Mouse (Mus musculus): ENCODE results near the gene Sdhc. TPM values are rescaled to one million over a fixed set of nuclear protein-coding genes. Genes with fewer than 3 reads are reported as not detected.
"Not testable (repeated sequence)": the region's sequence is repeated elsewhere in the genome, so short reads cannot be mapped to it uniquely, and the experiment has no call there.

Sdhc gene
- total RNA-seq, 2 experiments from 2014 or later, result 1,008 to 1,038 TPM

DNA sequence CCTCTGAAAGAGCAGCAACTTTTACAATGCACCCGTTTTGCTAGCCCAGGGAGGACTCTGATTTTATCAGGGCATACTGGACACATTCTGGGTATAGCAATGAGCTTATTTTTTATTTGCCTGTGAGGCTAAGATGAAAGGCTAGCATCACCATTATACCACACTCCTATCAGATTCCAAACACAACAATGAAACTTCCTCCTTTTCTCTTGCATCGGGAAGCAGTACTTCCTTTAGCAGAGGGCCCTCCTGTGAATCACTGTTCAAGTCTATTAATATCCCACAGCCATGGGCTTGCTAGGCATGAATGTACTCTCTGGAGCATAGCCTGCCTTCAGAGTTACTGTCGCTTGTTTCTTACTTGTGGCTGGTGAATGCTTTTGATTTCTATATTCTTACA lies 20.7 kb upstream of the Sdhc start:
- peak in 1 of 2 experiments; percentile 24 for DNase-seq
- intact Hi-C loops (cut with DNase I), result no loop called here

DNA sequence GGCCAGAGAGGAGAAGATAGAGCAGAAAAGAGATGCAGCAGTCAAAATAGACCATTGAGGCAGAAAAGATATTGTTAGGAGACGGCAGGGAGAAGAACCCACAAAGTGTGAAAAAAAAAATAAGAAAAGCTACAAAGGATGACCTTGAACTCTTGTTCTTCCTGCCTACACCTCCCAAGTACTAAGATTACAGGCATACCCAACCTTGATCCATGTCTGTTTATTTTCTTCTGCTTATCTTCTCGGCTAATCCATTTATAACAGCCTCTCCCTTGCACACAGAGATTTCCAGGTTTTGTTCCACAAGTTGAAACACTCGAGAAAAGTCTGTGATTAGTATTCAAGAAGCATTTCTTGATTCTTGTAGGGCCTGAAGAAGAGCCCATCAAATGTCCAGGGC lies 19.5 kb upstream of the Sdhc start:
- intact Hi-C loops (cut with DNase I), result no loop called here
- no peak for DNase-seq

GRCm38 (mm10) chr1:171168906-171169305 lies 18.5 kb upstream of the Sdhc start:
- DNase-seq, result no peak
- intact Hi-C loops (cut with DNase I), result no loop called here

GRCm38 (mm10) chr1:171165629-171166345 lies 15.4 kb upstream of the Sdhc start:
- intact Hi-C loops (cut with DNase I), result no loop called here
- DNase-seq, result no peak

DNA sequence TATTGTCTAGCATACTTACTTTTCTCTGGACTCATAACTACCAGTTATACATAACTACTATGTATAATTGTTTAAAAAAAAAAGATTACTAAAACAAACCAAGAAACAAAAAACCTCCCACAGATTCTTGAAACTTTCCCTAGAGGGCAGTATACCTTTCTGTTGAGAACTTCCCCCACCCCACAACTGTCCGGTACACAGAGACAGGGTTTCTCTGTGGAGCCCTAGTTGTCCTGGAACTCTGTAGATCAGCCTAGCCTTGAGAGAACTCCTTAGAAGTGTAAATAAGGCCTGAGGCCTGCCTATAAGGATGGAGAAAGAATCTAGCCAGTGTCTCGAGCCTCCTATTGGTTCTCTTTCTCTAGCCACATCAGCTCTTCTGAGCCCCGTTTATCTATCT lies 13.9 kb upstream of the Sdhc start:
- DNase-seq, result no peak
- intact Hi-C loops (cut with DNase I), result loop anchor here (1.0 kb wide), 1 partner anchor 57 kb away; no protein-coding TSS in a partner anchor

DNA sequence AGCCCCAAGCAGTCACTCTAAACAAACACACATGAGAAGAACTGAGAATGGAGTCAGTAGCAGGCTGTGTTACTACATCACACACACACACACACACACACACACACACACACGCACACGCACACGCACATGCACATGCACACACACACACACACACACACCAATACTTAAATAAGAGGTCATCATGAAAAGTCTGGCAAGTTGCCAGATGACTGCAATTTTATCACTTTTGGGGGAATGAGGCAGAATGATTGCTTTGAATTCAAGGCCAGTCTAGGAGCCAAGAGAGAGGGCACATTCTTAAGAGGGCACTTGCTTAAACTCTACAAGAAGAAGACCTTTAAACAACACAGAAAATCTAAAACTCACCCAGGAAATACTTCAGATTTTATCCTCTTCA lies 12.1 kb upstream of the Sdhc start:
- no peak for DNase-seq
- intact Hi-C loops (cut with DNase I), result no loop called here

DNA sequence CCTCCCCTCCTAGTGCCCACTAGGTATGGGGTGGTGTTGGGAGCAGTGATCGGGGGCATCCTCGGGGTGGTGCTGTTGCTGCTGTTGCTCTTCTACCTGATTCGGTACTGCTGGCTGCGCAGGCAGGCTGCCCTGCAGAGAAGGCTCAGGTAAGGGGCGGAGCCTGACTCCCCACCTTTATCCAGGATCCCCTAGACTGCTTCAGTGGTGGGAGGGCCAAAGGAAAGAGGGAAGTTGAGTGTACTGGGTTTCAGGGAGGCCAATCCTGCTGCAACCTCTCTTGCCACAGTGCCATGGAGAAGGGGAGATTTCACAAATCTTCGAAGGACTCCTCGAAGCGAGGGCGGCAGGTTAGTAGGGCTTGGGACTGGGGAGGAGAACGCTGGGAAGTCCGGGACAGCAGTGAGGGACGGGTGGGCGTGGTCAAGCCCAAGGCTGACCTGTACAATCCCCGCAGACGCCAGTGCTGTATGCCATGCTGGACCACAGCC lies 9.1 kb upstream of the Sdhc start:
- no peak for DNase-seq
- intact Hi-C loops (cut with DNase I), result no loop called here

- intact Hi-C loops (cut with DNase I), result no loop called here
- DNase-seq, result no peak
Measured at GRCm38 (mm10) chr1:171157965-171158364, 7.6 kb upstream of the Sdhc start.

DNA sequence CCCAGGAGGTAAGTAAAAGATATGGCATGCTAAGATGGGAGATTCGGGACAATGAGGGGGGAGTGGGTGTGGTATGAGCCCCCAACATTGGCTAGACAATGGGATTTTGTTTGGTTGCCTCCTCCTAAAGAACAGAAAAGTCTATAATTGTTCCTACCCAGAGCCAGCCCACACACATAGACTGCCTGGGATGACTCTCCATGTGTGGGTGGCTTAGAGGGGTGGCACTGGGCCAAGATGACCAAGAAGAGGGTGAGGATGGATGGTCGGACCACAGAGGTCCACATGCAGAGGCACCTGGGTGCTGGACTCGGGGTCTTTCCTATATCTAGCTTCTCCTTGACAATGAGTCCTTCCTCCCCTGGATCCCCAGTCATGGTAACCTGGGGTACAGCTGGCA lies 6.2 kb upstream of the Sdhc start:
- no peak for DNase-seq
- intact Hi-C loops (cut with DNase I), result no loop called here

DNA sequence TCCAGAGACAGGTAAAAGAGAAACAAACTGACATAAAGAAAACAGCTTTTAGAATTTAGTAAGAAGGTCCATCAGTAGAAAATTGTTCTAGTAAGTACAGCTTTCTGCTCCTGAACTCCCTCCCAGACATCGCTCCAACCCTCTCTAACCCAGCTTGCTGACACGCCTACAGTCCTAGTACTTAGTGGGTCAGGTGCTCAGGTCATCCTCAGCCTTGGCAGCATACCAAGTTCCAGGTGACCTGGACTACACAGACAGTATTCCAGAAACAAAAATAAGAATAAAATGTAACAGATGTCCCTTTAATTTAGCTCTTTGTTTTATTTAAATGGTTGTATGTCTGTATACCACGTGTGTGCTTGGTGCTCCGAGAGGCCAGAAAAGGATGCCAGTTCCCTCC lies 1.6 kb upstream of the Sdhc start:
- intact Hi-C loops (cut with DNase I), result no loop called here
- DNase-seq, result no peak

DNA sequence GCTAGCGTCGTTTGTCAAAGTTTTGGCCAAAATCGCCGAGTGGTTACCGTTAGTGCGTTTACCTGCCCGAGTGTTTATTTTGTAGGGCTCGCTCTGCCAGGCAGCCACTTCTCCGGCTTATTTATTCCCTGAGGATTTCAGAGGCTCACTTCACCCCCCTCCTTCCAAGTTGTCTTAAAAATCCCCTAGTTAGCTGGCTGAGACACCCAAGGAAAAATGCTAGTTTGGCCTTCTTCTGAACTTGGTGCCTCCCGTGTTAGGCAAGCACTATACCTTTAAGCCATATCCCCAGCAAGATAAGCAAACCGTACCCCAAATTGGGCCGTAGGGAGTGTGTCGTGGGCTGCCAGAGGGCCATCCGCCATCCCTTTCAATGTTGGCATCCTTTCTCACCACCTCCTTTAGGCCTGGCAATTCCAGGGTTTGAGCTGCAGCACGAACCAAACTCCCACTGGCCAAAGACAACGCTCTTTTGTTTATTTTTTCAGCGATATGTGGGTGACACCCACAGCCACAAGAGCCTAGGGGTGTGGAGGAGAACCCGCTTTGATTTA lies 512 bp upstream of the Sdhc start:
- peak; percentile 19 to 28 for DNase-seq
- intact Hi-C loops (cut with DNase I), result no loop called here

- intact Hi-C loops (cut with DNase I); DNase-seq: not testable (repeated sequence)
Measured at GRCm38 (mm10) chr1:171142981-171143380, 7.4 kb downstream of the Sdhc start.

GRCm38 (mm10) chr1:171137486-171138155 lies 12.8 kb downstream of the Sdhc start:
- intact Hi-C loops (cut with DNase I); DNase-seq: not testable (repeated sequence)

GRCm38 (mm10) chr1:171135600-171135999 lies 14.8 kb downstream of the Sdhc start:
- intact Hi-C loops (cut with DNase I), result no loop called here

GRCm38 (mm10) chr1:171130971-171131370 lies 19.4 kb downstream of the Sdhc start:
- no peak for DNase-seq
- intact Hi-C loops (cut with DNase I), result no loop called here

More at GRCm38 (mm10) chr1:171135600-171135999, 14.8 kb downstream of the Sdhc start:
- no peak for DNase-seq

- intact Hi-C loops (cut with DNase I), result no loop called here
- DNase-seq, result peak; percentile 28
Measured at GRCm38 (mm10) chr1:171129251-171129650, 21.2 kb downstream of the Sdhc start.

GRCm38 (mm10) chr1:171124398-171124797 lies 26.0 kb downstream of the Sdhc start:
- intact Hi-C loops (cut with DNase I), result no loop called here
- DNase-seq, result no peak

DNA sequence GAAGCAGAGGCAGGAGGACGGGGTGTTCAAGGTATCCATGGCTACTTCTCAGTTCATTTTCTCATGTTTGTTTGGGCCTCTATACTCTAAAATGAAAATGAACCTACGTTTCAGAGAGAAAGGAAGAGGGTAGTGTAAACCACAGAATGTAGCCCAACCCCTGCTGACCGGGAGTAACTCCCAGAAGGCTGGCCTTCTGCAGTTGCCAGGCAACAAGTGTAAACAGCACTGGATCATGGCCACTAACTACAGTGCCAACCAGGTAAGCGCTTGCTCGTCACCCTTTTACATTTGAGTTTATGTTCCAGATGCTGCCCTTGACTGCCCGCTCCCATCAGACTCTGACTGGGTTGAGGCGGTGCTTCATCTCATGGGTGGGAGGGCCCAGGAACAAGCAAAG lies 27.5 kb downstream of the Sdhc start:
- DNase-seq, result peak; percentile 24 to 25
- intact Hi-C loops (cut with DNase I), result no loop called here

GRCm38 (mm10) chr1:171121839-171122238 lies 28.6 kb downstream of the Sdhc start:
- intact Hi-C loops (cut with DNase I), result no loop called here
- no peak for DNase-seq

- DNase-seq, result no peak
- intact Hi-C loops (cut with DNase I), result no loop called here
Measured at GRCm38 (mm10) chr1:171120893-171121292, 29.5 kb downstream of the Sdhc start.

DNA sequence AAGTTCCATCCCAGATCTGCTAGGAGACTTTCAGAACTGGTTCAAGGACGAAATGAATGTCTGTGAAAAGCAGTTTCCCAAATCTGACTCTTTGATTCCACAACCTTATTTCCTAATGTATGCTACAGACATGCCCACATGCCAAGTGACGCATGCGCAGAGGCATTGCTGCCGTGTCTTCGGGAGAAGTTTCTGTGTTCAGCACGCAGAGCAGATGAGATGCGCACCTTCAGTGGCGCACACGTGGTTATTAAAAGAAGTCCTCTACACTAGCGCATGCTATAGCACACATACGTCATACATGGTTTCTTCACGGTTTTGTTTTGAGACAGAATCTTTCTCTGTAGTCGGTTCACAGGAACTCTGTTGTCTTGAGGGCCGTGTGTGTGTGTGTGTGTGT lies 31.0 kb downstream of the Sdhc start:
- intact Hi-C loops (cut with DNase I), result loop anchor here (2.0 to 5.0 kb wide), 2 partner anchors 118 to 137 kb away; no protein-coding TSS in a partner anchor
- DNase-seq, result no peak
